Comparison of ENCODE assay signal across 11 mouse cellular contexts in the genomic region with DNA sequence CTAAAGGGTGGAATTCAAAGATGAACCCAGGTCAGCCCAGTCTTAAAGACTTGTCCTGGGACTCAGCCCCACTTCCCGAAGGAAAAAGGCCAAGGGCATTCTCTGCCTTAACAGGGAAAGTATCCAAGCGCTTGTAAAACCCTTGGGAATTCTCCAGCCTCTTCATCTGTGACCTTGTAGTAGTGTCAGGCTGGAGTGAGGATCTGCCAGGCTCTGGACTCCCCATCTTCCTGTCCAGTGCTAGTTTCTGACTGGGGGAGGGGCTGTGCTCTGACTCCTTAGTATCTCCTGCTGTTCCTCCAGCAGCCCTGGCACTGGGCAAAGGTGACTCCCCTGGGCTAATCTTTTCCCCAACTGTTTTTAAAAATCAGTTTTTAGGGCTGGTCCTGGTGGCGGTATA. TPM values are rescaled to one million over a fixed set of nuclear protein-coding genes. Genes with fewer than 3 reads are reported as not detected.
DNase-seq lines count a peak whose midpoint lies in the region; ATAC-seq and TF ChIP-seq lines count a peak whose summit lies in the region.
"Had no signal": no experiment of that assay in that cellular context is flagged by ENCODE, and none has a peak within 500 bp of the region (broad histone marks: within the 10 kb centered on the region; RNA-seq: fewer than 3 reads in every experiment).

No protein-coding gene starts in this region.

- H3K4me3 ChIP-seq in kidney, postnatal 0 days (replicated peaks; ENCODE audit: low read depth, low read length), result no peak overlapping the region
- H3K4me3 ChIP-seq: limb, embryonic 13.5 days; midbrain, embryonic 12.5 days had no signal

- H3K4me2 ChIP-seq in kidney, postnatal 0 days (ENCODE audit: low read length), result no peak overlapping the region
- H3K4me2 ChIP-seq: midbrain, embryonic 12.5 days had no signal

- ATAC-seq in kidney, postnatal 0 days (replicated peaks; ENCODE audit: low FRiP score, low read depth), result no peak
- no peak for ATAC-seq in inflammation-experienced regulatory T-cells, adult 6 months

- H3K27me3 ChIP-seq in kidney, postnatal 0 days (ENCODE audit: insufficient read depth, low read length), result no peaks in the 10 kb centered on the region
- H3K27me3 ChIP-seq: limb, embryonic 13.5 days; midbrain, embryonic 12.5 days had no signal

- 0 out of 2 replicates have a peak overlapping the region, but pooled peaks have one; percentile 9 for H3K9ac ChIP-seq in kidney, postnatal 0 days (ENCODE audit: low read depth, low read length)
- H3K9ac ChIP-seq: limb, embryonic 13.5 days; midbrain, embryonic 12.5 days had no signal

- no peaks in the 10 kb centered on the region for H3K9me3 ChIP-seq in kidney, postnatal 0 days (replicated peaks; ENCODE audit: low read length)
- H3K9me3 ChIP-seq: limb, embryonic 13.5 days; midbrain, embryonic 12.5 days had no signal

- peaks cover 36% of the 10 kb centered on the region for H3K36me3 ChIP-seq in kidney, postnatal 0 days (ENCODE audit: insufficient read depth, low read length)

- 39% methylated on average over 3 of the region's 3 CpGs for WGBS in kidney, postnatal 0 days

- peaks cover 27% of the 10 kb centered on the region; the same call in 1 of the 2 replicates for H3K4me1 ChIP-seq in kidney, postnatal 0 days (replicated peaks; ENCODE audit: insufficient read depth, low read length)
- H3K4me1 ChIP-seq: midbrain, embryonic 12.5 days had no signal

- no peak for TF ChIP-seq CTCF in kidney, postnatal 0 days (IDR thresholded peaks at IDR 0.05; ENCODE audit: low read depth)

- H3K27ac ChIP-seq in kidney, postnatal 0 days, result peak overlapping the region; percentile 72; the same call in 1 of the 2 replicates
- H3K27ac ChIP-seq: midbrain, embryonic 12.5 days had no signal

- DNase-seq in gastrocnemius, adult 18-20 months (ENCODE audit: low spot score), result peak; percentile 18
- DNase-seq in gastrocnemius, postnatal 36 days, result no peak
- DNase-seq in urinary bladder, postnatal 14 days (ENCODE audit: low spot score), result peak; percentile 46
- no peak for DNase-seq in urinary bladder, adult 18-20 months (ENCODE audit: low spot score in 2 of 2)
- peak; percentile 20 for DNase-seq in kidney, postnatal 0 days (ENCODE audit: low spot score)
- DNase-seq in thymus, postnatal 36 days, result no peak
- no peak for DNase-seq in right cerebral cortex, adult 2 months (ENCODE audit: low spot score in 2 of 2)
- DNase-seq: gastrocnemius, postnatal 10 days had no signal

- intact Hi-C loops in gastrocnemius, postnatal 36 days (cut with DNase I), result no loop called here

RNA-seq across cellular contexts. Expression of gene Micall1, which starts 12.1 kb away (rescaled TPM):
- 10 to 100 TPM; 10.3 to 10.8 TPM for total RNA-seq in gastrocnemius, adult 18-20 months (2021)
- 10 to 100 TPM; 11.8 to 13.5 TPM for total RNA-seq in gastrocnemius, postnatal 36 days (2021)
- 5.9 and 6.6 TPM in 2 replicates for polyA plus RNA-seq in kidney, postnatal 0 days (2015; fragmentation: Nextera tagmentation; extraction: Ambion mirVana)
- 10 to 100 TPM in 2 of 3 experiments, 1 to 10 TPM in 1; 7.0 to 20.8 (median 13.3) TPM for polyA plus RNA-seq in inflammation-experienced regulatory T-cells, adult 6 months (2017; shearing (Covaris generic))

RNA-seq across cellular contexts. Expression of gene Eif3l, which starts 21.6 kb away (rescaled TPM):
- 10 to 100 TPM; 52.6 to 54.1 TPM for total RNA-seq in gastrocnemius, adult 18-20 months (2021)
- 10 to 100 TPM; 46.6 to 52.6 TPM for total RNA-seq in gastrocnemius, postnatal 36 days (2021)
- polyA plus RNA-seq in kidney, postnatal 0 days (2015; fragmentation: Nextera tagmentation; extraction: Ambion mirVana), result 199 and 218 TPM in 2 replicates
- 100 to 1,000 TPM; 224 to 286 (median 240) TPM for polyA plus RNA-seq in inflammation-experienced regulatory T-cells, adult 6 months (2017; shearing (Covaris generic))

RNA-seq across cellular contexts. Expression of gene Ankrd54, which starts 33.9 kb away (rescaled TPM):
- total RNA-seq in gastrocnemius, adult 18-20 months (2021), result 1 to 10 TPM; 4.1 to 4.5 TPM
- total RNA-seq in gastrocnemius, postnatal 36 days (2021), result 1 to 10 TPM; 2.7 to 4.3 TPM
- polyA plus RNA-seq in kidney, postnatal 0 days (2015; fragmentation: Nextera tagmentation; extraction: Ambion mirVana), result 42.5 and 42.6 TPM in 2 replicates
- polyA plus RNA-seq in inflammation-experienced regulatory T-cells, adult 6 months (2017; shearing (Covaris generic)), result 10 to 100 TPM in 1 of 3 experiments, 1 to 10 TPM in 2; 5.5 to 10.8 (median 9.2) TPM

RNA-seq across cellular contexts. Expression of gene Polr2f, which starts 44.3 kb away (rescaled TPM):
- total RNA-seq in gastrocnemius, adult 18-20 months (2021), result 10 to 100 TPM; 69.3 to 76.8 TPM
- total RNA-seq in gastrocnemius, postnatal 36 days (2021), result 10 to 100 TPM; 65.9 to 67.1 TPM
- 314 and 321 TPM in 2 replicates for polyA plus RNA-seq in kidney, postnatal 0 days (2015; fragmentation: Nextera tagmentation; extraction: Ambion mirVana)
- 100 to 1,000 TPM; 109 to 122 (median 116) TPM for polyA plus RNA-seq in inflammation-experienced regulatory T-cells, adult 6 months (2017; shearing (Covaris generic))

RNA-seq across cellular contexts. Expression of gene 1700088E04Rik, which starts 44.5 kb away (rescaled TPM):
- total RNA-seq in gastrocnemius, adult 18-20 months (2021), result 1 to 10 TPM; 1.1 to 1.2 TPM
- 1 to 10 TPM in 1 of 2 experiments, under 1 TPM in 1; 0.66 to 1.2 TPM for total RNA-seq in gastrocnemius, postnatal 36 days (2021)
- 12.9 and 15.2 TPM in 2 replicates for polyA plus RNA-seq in kidney, postnatal 0 days (2015; fragmentation: Nextera tagmentation; extraction: Ambion mirVana)
- polyA plus RNA-seq in inflammation-experienced regulatory T-cells, adult 6 months (2017; shearing (Covaris generic)), result 1 to 10 TPM; 5.4 to 7.1 (median 5.9) TPM

Comparison
In these comparisons a context has a peak if more than half of its experiments do, and no peak if none do; other contexts are left out.
1. DNase-seq: peak in gastrocnemius, adult 18-20 months (single experiment), urinary bladder, postnatal 14 days (single experiment) and kidney, postnatal 0 days (single experiment); none in gastrocnemius, postnatal 36 days (0 of 2), urinary bladder, adult 18-20 months (0 of 2), thymus, postnatal 36 days (0 of 2) and right cerebral cortex, adult 2 months (0 of 2).